Mouse (Mus musculus) midbrain, postnatal 0 days (tissue): ENCODE data around the gene Map4k1. TPM values are rescaled to one million over a fixed set of nuclear protein-coding genes. Genes with fewer than 3 reads are reported as not detected.

Experiments
- ATAC-seq: fragments of 200-750 bp; cut with Nextera tagmentation; 2 replicates; pipeline ENCODE4 v1.8.0; 2017; ENCODE audit warnings: moderate number of reproducible peaks, mild to moderate bottlenecking, moderate TSS enrichment, moderate library complexity; ENCODE audit not compliant: low FRiP score
- DNase-seq: peaks from one replicate; pipeline ENCODE4 v3.0.0-alpha.2; 2015; ENCODE audit warnings: low spot score
- H3K27ac ChIP-seq: fragments of 300-500 bp; sonication (generic); 2 replicates; pipeline ENCODE4 v1.5.1; 2014; ENCODE audit warnings: low read depth, mild to moderate bottlenecking, low read length, mixed read lengths
- H3K27me3 ChIP-seq: fragments of 300-500 bp; sonication (generic); 2 replicates; pipeline ENCODE4 v1.6.1; 2014; ENCODE audit warnings: low read length, control low read depth, mixed read lengths; ENCODE audit not compliant: insufficient read depth
- H3K36me3 ChIP-seq: fragments of 300-500 bp; sonication (generic); 2 replicates; pipeline ENCODE4 v1.6.1; 2014; ENCODE audit warnings: low read length, control low read depth, mixed read lengths; ENCODE audit not compliant: insufficient read depth
- H3K4me1 ChIP-seq: fragments of 300-500 bp; sonication (generic); 2 replicates; pipeline ENCODE4 v1.6.1; 2014; ENCODE audit warnings: mild to moderate bottlenecking, control low read depth, antibody characterized with exemption, low read length, mixed read lengths; ENCODE audit not compliant: insufficient read depth
- H3K4me2 ChIP-seq: fragments of 300-500 bp; sonication (generic); 2 replicates; pipeline ENCODE4 v1.6.1; 2014; ENCODE audit warnings: low read depth, mild to moderate bottlenecking, low read length, mixed read lengths; ENCODE audit not compliant: poor library complexity, severe bottlenecking
- H3K4me3 ChIP-seq: fragments of 300-500 bp; sonication (generic); 2 replicates; pipeline ENCODE4 v1.5.1; 2014; ENCODE audit warnings: low read depth, mild to moderate bottlenecking, low read length, moderate library complexity
- H3K9ac ChIP-seq: fragments of 300-500 bp; sonication (generic); replicated peaks from 2 replicates; pipeline ENCODE4 v1.6.1; 2014; ENCODE audit warnings: mild to moderate bottlenecking, low read length, moderate library complexity, mixed read lengths; ENCODE audit not compliant: poor library complexity, severe bottlenecking
- H3K9me3 ChIP-seq: fragments of 300-500 bp; sonication (generic); 2 replicates; pipeline ENCODE4 v1.6.1; 2016; ENCODE audit warnings: low read length, control low read depth
- CTCF ChIP-seq: IDR thresholded peaks from 2 replicates; pipeline ENCODE4 v1.5.1; 2016; ENCODE audit warnings: antibody characterized with exemption, mild to moderate bottlenecking
- WGBS: fragments of 180-500 bp; shearing (Covaris S2); extraction: QIAGEN DNeasy Blood & Tissue Kit; methylation state at CpG from one replicate; pipeline ENCODE4 v1.1.7; 2014; 5-methylcytosine and 5-hydroxymethylcytosine counted together
- polyA plus RNA-seq: library from polyadenylated mRNA; unstranded; fragments of >200 nt; fragmentation: Nextera tagmentation; extraction: Ambion mirVana; gene quantifications from 2 replicates; pipeline ENCODE4 v1.2.1, GENCODE M21; 2015
- total RNA-seq: library from RNA; depleted of rRNA; stranded (reverse); fragments of >200 nt; gene quantifications from 2 replicates; pipeline ENCODE4 v1.2.3, GENCODE M21; 2014

Map4k1 gene
- total and polyA plus RNA-seq, 2 experiments from 2014 or later, result 17.4 to 18.2 TPM

DNA sequence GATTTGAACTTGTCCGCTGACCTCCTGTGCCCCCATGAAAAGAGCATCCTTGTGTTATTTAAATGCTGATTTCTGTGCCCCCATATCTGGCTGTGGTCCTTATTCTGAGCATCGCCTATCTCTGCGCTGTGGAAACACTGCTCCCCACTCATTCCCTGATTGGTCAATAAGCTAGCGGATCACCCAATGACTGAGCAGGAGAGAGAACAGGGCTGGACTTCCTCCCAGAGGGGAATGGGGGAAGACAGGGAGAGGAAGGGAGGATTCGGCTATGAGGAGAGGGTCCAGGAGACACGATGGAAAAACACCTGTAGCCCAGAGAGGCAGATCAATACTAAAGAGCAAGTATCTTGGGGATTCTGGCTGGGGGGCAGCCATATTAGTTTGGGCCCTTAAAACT lies 46.9 kb downstream of the Map4k1 start:
- H3K4me2 ChIP-seq, result no peak overlapping the region
- DNase-seq (no peak), ATAC-seq (no peak)
- H3K4me3 ChIP-seq, result no peak overlapping the region
- H3K27ac ChIP-seq, result no peak overlapping the region
- no peaks in the 10 kb centered on the region for H3K4me1 ChIP-seq
- no peaks in the 10 kb centered on the region for H3K27me3 ChIP-seq
- no peak for TF ChIP-seq CTCF
- H3K9me3 ChIP-seq, result no peaks in the 10 kb centered on the region
- H3K36me3 ChIP-seq, result no peaks in the 10 kb centered on the region
- 80% methylated on average over 6 of the region's 6 CpGs for WGBS
- no peak overlapping the region for H3K9ac ChIP-seq

DNA sequence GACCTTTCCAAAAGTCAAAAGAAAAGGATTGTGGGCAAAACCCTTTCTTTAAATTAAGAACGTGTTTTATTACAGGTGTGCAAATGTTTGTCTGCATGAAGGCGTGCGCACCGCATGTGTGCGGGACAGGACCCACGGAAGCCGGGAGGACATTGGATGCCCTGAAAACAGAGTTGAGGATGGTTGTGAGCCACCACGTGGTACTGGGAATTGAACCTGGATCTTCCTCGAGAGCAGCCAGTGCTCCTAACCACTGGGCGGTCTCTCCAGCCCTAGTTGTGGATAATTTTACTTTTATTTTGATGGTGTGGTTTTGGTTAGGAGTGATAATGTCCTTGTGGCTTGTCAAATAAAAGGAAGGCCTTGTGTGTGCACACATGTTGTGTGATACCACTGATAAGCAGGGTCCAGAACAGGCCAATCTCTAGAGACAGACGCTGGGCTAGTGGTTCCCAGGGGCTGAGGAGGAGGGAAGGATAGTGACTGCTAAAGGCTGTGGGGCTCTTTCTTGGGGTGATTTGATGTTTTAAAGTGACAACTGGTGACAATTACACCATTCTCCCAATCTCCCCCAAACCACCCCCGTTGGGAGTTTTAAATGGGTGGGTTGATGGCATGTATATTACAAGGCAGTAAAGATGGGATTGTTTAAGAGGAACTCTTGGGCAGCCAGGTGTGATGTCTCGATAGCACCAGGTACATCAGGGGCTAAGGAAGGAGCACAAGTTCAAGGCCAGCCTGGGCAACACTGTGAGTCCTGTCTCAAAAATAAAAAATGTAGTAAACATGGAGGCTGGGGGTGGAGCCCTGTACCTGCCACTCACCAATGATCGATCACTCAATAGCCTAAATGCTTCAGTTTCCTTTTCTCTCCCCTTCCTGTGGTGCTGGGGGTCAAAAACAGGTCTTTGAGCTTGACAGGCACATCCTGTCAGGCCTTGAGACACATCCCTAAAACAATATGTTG lies 48.1 kb downstream of the Map4k1 start:
- H3K9ac ChIP-seq, result no peak overlapping the region
- TF ChIP-seq CTCF, result no peak
- H3K27ac ChIP-seq, result no peak overlapping the region
- 92% methylated on average over 14 of the region's 14 CpGs for WGBS
- no peaks in the 10 kb centered on the region for H3K9me3 ChIP-seq
- H3K4me2 ChIP-seq, result no peak overlapping the region
- no peaks in the 10 kb centered on the region for H3K4me1 ChIP-seq
- no peaks in the 10 kb centered on the region for H3K36me3 ChIP-seq
- no peak overlapping the region for H3K4me3 ChIP-seq
- no peaks in the 10 kb centered on the region for H3K27me3 ChIP-seq
- ATAC-seq, result no peak
- DNase-seq, result no peak

- H3K9ac ChIP-seq, result no peak overlapping the region
- H3K9me3 ChIP-seq, result no peaks in the 10 kb centered on the region
- 77% methylated on average over 10 of the region's 10 CpGs for WGBS
- no peaks in the 10 kb centered on the region for H3K36me3 ChIP-seq
- no peak for DNase-seq
- no peak overlapping the region for H3K4me3 ChIP-seq
- H3K27me3 ChIP-seq, result no peaks in the 10 kb centered on the region
- H3K27ac ChIP-seq, result no peak overlapping the region
- no peaks in the 10 kb centered on the region for H3K4me1 ChIP-seq
- no peak for TF ChIP-seq CTCF
- H3K4me2 ChIP-seq, result no peak overlapping the region
- no peak for ATAC-seq
These were observed 49.8 kb downstream of the Map4k1 start for GRCm38 (mm10) chr7:29031641-29032040.

- no peak for ATAC-seq
These were observed 50.8 kb downstream of the Map4k1 start for GRCm38 (mm10) chr7:29032685-29033084.

GRCm38 (mm10) chr7:29037261-29037660 lies 55.4 kb downstream of the Map4k1 start:
- Histone ChIP-seq H3K4me3 (no peak overlapping the region), H3K27me3 (no peaks in the 10 kb centered on the region), H3K9me3 (no peaks in the 10 kb centered on the region), H3K27ac (no peak overlapping the region), H3K4me1 (peaks cover 4% of the 10 kb centered on the region; the same call in 1 of the 2 replicates), H3K4me2 (no peak overlapping the region), H3K36me3 (no peaks in the 10 kb centered on the region), H3K9ac (no peak overlapping the region)
- TF ChIP-seq CTCF, result peak; percentile 38
- no peak for DNase-seq
- ATAC-seq, result no peak
- 86% methylated on average over 6 of the region's 6 CpGs for WGBS

More at GRCm38 (mm10) chr7:29032685-29033084, 50.8 kb downstream of the Map4k1 start:
- peak; percentile 58 for TF ChIP-seq CTCF
- Histone ChIP-seq H3K4me3 (no peak overlapping the region), H3K27ac (no peak overlapping the region), H3K27me3 (no peaks in the 10 kb centered on the region), H3K4me1 (no peaks in the 10 kb centered on the region), H3K4me2 (no peak overlapping the region), H3K9me3 (no peaks in the 10 kb centered on the region), H3K9ac (no peak overlapping the region), H3K36me3 (no peaks in the 10 kb centered on the region)
- DNase-seq, result peak; percentile 30
- WGBS, result 84% methylated on average over 5 of the region's 5 CpGs

DNA sequence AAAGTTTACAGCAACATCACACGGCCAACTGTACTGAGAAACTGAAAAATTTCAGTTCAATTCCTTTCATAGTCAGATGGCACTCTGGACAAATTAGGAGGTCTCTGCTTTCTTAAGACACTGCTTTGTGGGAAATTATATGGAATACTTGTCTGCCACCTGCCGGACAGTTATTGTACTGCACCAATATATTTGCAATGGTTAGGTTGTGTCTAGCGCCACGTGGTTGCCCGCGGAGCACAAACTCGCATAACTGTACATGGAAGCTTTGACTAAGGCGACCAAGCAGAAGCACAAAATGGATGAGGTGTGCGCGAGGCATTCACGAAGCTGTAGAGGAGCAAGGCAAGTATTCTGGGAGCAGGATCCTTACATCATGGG lies 57.7 kb downstream of the Map4k1 start:
- under 1% methylated on average over 11 of the region's 11 CpGs for WGBS
- peaks cover 4% of the 10 kb centered on the region; the same call in 1 of the 2 replicates for H3K4me1 ChIP-seq
- H3K9me3 ChIP-seq, result no peaks in the 10 kb centered on the region
- 0 out of 2 replicates have a peak overlapping the region, but pooled peaks have one; percentile 44 for H3K9ac ChIP-seq
- no peaks in the 10 kb centered on the region for H3K27me3 ChIP-seq
- peak overlapping the region; percentile 34 for H3K4me3 ChIP-seq
- peak overlapping the region; percentile 66 for H3K4me2 ChIP-seq
- no peaks in the 10 kb centered on the region for H3K36me3 ChIP-seq
- DNase-seq, result peak; percentile 95
- no peak overlapping the region for H3K27ac ChIP-seq
- peak; percentile 95 for TF ChIP-seq CTCF
- ATAC-seq, result peak; percentile 50; the same call in 1 of the 2 replicates
